Mouse (Mus musculus) ZHBTc4 (cell line): ENCODE measurements at regions not wholly inside any gene's neighbourhood (a gene's known extent, or its start where the extent isn't known, plus 50 kb on each side); places are given as distances from the start of the nearest gene placed in this dataset.

Source experiments
- DNase-seq: peaks from one replicate; pipeline ENCODE4 v3.0.0-alpha.2; 2011; ENCODE audit warnings: low read depth, low spot score

- DNase-seq, result peak; percentile 22
These were observed 307.8 kb downstream of the Sox9 start for GRCm38 (mm10) chr11:113089637-113090351.

GRCm38 (mm10) chr11:113091901-113092568 is 310.0 kb downstream of the Sox9 start:
- peak; percentile 59 for DNase-seq

GRCm38 (mm10) chr11:113093895-113094445 is 311.9 kb downstream of the Sox9 start:
- DNase-seq, result no peak

DNA sequence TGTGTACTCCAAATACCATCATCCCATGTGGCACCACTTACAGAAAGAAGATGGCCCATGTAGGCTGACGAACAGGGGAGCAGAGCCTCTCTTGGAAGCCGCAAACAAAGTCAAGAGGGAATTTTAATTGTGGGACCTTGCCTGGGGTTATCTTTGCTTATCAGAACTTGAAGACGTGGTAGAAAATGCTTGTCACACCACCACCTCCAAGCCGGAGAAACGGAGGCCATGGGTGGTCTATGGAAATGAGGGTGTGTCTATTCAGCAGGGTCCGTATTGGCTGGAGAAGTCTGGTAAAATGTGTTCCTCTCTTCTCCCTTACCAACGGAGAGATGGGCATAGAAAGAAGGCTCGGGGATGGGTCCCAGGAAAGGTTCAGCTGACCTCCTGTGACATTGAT is 313.6 kb downstream of the Sox9 start:
- no peak for DNase-seq

GRCm38 (mm10) chr11:113096209-113096608 is 314.2 kb downstream of the Sox9 start:
- no peak for DNase-seq

GRCm38 (mm10) chr11:113098360-113098759 is 316.3 kb downstream of the Sox9 start:
- DNase-seq, result no peak

- no peak for DNase-seq
These were observed 318.8 kb downstream of the Sox9 start for GRCm38 (mm10) chr11:113100800-113101199.

GRCm38 (mm10) chr11:113101534-113101933 is 319.5 kb downstream of the Sox9 start:
- no peak for DNase-seq

DNA sequence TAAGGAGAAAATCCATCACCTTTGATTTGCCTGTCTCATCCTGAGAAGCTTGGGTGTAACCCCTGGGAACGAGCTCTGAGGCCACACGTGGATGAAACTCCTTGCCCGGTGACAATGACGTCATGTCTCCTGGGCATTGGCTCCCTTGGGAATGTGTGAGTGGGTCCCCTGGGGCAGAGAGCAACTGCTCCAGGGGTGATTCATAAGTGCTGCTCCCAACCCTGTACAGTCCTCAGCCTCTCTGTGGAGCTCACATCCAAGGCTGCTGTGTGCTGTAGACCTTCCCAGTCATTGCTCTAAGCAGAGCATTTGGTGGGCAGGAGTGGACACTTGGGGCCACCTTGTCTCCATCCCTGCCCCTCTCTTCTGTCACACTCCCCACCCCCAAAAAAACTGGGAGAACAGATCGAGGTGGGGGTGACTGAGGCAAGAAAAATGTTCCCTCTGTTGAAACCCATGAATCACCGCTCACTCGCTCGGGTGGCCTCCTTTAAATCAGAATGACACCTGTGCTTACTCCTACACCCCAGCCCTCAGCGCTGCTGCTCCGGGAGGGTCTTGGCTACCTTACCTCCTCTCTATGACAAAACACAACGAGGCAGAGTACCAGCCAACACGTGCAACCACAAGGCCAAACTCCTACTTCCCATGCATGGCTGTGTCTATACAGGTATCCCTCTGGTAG is 321.3 kb downstream of the Sox9 start:
- DNase-seq, result no peak

DNA sequence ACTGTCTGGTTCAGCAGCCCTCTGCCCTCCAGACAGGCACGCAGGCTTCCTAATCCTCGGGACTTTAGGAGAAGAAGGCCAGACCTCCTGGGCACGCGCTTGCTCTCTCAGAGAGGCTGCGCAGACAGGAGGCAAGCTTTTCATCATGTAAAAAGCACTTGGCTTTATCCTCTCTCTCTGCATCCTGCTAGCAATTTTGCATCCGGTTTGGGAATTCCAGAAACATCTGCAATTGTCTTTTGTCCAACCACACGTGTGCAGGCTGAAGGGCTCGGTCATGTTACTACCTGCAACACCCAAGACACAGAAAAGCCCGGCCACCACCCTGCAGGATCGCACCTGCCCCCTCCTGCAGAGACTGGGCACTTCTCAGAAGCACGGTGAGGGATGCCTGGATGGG is 323.3 kb downstream of the Sox9 start:
- DNase-seq, result no peak

GRCm38 (mm10) chr11:113107205-113107844 is 325.3 kb downstream of the Sox9 start:
- no peak for DNase-seq

DNA sequence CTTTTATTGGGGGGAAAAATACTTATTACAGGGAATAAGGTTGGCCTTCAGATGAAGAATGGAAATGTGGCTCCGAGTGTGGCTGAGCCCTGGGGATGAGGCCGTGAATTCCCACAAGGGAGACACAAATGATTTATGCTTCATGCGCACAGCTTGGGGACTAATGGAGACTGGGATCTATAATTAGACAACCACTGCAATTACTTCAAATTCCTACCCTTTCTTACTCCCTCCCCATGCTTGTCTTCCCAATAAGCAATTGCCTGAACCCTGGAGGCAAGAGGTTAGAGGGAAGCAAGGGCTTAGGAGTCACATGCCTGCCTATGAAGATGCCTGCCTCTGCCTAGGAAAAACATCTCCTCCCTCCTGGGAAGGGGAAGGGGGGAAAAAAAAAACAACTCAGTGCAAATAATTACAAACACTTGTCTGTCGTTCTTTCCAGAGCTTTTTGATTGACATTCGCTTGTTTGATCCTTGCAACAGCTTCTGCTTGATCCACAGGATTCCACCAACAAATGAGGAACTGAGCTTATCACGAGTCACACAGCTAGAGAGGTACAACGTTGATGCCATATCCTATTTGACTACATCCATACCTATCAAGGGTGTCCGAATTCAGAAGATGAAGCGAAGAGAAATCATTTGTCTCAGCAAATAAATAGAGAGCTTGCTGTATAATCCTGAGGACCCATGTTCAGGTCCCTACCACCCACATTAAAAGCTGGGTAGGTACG is 326.1 kb downstream of the Sox9 start:
- no peak for DNase-seq

DNA sequence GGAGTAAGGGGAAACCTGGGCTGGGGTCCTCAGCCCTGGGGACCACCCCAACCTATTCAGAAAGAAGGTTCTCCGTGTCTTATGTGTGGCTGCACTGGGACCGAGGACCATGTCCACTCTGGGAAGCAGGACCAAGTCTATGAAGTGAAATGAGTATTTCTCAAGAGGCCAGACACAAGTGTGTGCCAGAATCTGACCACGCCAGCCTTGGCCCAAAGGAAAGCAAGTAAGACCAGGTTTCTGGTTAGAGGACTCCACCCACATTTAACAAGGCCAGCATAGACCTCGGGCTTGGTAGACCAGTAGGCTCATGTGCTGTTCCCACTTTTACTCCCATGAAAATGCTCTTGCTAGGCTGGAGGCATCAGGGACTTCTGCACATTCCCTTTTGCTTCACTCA is 327.1 kb downstream of the Sox9 start:
- DNase-seq, result no peak

DNA sequence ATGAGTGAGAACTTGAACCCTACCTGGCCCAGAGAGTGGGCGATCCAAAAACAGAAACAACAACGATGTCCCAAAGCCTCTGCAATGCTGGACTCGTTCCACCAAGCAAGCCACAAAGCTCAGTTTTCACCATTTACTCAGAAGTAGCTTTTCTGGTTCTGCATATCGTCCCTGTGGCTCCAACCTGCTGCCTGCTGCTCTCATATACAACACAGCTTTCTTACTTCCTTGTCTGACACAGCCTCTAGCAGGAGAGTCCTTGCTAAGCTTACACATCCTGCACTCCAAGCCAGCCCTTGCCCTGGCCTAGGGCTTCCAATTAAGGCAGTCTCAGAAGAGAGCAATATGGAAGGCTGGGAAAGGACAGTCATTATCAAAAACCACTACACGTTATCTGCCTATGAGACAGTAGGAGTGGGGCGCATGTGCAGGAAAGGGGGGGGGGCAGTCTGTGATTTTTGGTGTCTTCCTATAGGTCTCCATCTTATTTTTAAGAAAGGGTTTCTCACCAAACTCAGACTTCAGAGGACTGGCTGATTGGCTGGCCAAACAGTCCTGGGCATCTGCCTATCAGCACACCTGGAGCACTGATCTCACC is 331.3 kb downstream of the Sox9 start:
- DNase-seq, result no peak

DNA sequence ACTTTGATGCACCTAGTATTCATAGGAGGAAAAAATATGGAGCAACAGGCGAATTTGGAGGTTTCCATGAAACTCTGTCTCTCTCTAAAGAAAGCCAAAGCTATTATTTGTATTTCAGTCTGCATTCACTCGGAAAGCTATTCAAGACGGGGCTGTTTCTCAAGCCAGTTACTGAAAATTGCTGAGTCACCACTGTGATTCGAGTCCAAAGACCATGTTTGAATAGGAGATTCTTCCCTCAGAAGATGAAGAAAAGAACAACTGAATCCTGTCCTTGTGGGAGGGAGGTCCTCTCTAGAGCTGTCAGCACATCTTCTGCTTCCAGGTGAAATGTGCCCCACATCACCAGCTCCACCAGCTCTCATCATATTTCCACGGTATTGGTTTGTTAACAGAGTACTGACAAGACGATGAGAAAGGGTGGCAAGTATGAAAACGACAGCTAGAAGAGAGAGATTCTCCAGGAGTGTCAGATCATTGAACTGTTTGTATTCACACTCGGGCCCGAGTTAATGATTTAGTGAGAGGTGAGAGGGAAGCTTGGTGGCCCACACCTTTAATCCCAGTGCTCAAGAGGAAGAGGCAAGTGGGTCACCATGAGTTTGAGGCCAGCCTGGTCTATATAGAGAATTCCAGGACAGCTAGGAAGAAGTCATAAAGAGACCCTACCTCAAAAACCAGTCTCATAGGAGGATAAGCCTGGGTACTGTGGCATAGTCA is 335.3 kb downstream of the Sox9 start:
- DNase-seq, result no peak

DNA sequence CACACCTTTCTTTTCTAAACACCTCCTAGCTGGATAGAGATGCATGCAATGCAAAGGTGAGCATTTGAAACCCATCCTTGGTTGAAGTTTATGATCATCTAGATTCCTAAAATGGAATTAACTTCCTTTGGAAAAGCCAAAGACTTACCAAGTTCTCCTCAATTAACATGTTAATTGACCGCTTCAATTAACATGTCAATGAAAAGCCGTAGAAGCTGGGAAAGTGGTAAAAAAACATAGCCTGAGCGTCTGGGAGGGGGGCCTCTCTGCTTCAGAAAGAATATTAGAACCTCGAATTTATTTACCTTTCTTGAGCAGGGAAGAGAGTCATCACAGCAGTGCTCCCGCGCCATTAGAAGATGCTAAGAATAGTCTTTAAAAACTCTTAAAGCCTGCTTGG is 338.5 kb downstream of the Sox9 start:
- peak; percentile 44 for DNase-seq

- DNase-seq, result peak; percentile 21
These were observed 339.3 kb downstream of the Sox9 start for GRCm38 (mm10) chr11:113121307-113121706.

GRCm38 (mm10) chr11:113122137-113122536 is 340.1 kb downstream of the Sox9 start:
- DNase-seq, result no peak

DNA sequence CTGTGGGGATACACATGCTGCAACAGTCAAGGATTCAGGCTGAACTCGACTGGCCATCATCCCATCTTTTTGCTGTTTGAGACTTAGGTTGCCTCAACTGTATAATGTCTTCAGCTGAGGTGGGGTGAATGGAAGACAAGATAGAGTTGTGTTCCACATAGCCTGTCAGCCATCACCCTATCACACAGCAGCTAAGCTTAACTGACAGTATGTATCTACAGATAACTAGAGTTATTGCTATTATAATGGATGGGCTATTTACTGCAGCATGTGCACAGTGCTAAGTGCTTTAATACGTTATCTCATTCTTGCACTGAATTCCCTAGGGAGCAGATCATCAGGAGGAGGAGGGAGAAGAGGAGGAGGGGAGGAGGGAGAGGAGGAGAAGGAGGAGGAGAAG is 340.9 kb downstream of the Sox9 start:
- DNase-seq, result no peak

DNA sequence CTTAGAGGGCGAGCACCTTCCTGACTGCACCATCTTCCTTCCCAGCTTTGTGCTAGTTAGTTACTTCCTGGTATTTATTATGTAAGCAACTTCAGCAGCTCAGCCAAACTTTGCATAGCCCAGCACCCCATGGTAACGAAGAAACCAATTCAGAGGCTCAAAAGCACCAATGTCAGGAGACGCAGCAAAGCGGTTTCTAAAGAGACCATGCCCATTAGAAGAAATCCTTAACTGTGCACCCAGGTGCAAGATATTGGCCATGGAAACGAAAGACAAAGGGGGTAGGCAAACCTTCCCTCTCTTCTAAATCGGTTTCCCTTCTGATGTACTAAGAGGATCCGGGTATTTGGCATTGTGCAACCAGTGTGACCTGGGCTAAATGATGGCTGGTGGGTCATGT is 343.8 kb downstream of the Sox9 start:
- peak; percentile 56 for DNase-seq
